Mouse (Mus musculus) hematopoietic stem cell, adult 5-6 weeks (primary cell): ENCODE results near the gene Ei24. TPM values are rescaled to one million over a fixed set of nuclear protein-coding genes. Genes with fewer than 3 reads are reported as not detected.
A peak's percentile ranks its signal among the peaks of the same experiment; 100 is the strongest.

Experiments used
- ATAC-seq, 2 experiments: fragments of 125-278 bp in 1 of 2; replicated peaks in 1 of 2; 2 replicates each; pipeline ENCODE4 v1.8.0; 2016 to 2017; ENCODE audit warnings: inconsistent platforms in 2 of 2, mild to moderate bottlenecking in 2 of 2, moderate number of reproducible peaks in 2 of 2, low read depth in 1 of 2, moderate TSS enrichment in 1 of 2; ENCODE audit not compliant: low FRiP score in 2 of 2, poor library complexity in 2 of 2, severe bottlenecking in 2 of 2, insufficient read depth in 1 of 2, low TSS enrichment in 1 of 2
- total RNA-seq: library from RNA; stranded (forward); fragments of 172-1452, 232-1000 nt; gene quantifications from 2 replicates; pipeline ENCODE4 v1.2.3, GENCODE M21; 2017

The Ei24 gene
- total RNA-seq, 1 experiment from 2014 or later, result 45.1 TPM

GRCm38 (mm10) chr9:36802951-36803350, 5.8 kb upstream of the Ei24 start:
- ATAC-seq, result no peak

DNA sequence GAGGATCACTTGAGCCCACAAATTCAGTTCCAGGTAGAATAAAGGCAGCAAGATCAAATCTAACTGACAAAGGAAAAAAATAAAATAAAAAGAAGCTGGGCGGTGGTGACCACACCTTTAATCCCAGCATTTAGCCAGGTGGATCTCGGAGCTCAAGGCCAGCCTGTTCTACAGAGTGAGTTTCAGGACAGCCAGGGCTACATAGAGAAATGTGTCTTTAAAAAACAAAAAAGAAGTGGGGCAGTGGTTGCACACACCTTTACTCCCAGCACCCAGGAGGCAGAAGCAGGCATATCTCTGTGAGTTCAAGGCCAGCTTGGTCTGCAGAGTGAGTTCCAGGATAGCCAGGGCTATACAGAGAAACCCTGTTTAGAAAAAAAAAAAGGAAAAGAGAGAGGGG, 4.8 kb upstream of the Ei24 start:
- no peak for ATAC-seq

DNA sequence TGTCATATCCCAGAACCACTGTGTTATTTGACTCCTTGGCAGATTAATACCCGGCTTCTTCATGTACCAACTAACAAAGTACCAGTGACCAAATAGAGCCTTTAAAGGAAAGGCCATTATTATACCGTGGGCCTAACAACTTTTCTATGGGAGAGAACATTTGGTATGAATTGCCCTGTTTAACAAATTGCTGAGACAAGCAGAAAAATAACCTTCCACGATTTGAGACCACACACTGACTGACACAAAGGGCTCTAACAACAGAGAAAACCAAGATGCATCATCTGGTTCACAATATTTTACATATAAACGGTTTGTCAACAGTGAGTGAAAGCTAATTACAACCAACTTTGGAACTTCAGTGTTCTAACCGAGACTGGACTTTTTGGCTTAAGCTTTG, 969 bp downstream of the Ei24 start:
- ATAC-seq, result no peak

DNA sequence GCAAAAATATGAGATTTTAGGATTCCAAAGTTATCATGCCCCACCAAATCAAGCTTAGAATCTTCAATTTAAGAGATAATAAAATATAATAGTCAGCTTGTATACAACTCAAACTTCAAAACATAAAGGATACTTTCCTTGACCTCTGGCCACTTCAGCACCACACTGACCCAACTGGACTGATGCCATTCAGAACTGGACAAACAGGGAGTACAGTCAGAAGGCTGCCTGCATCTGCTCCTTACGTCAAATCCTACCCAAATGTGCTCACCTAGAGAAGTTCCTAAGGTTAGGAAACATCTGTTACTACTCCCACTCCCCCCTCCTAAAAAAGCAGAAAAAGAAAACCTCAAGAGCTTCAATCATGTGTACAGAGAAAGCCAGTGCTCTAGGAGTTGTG, 1.6 kb downstream of the Ei24 start:
- no peak for ATAC-seq

DNA sequence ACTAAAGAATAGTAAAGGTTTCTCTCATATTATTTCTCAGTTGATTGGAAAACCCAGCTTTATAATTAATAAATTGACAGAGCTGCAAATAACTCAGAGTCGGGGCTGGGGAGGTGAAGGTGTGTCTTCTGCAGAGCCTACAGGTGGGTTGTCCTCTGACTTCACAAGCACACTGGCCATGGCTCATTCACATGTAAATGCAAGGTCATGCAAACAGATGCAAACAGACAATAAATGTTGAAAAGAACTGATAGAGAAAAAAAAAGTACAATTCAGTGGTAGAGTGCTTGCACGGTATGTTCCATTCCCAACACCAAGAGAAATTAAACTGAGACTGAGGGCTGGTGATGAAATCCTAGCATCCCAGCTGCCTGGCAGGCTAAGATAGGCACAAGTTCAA, 2.7 kb downstream of the Ei24 start:
- no peak for ATAC-seq

- no peak for ATAC-seq
Observed at GRCm38 (mm10) chr9:36792191-36792590, 5.0 kb downstream of the Ei24 start.

DNA sequence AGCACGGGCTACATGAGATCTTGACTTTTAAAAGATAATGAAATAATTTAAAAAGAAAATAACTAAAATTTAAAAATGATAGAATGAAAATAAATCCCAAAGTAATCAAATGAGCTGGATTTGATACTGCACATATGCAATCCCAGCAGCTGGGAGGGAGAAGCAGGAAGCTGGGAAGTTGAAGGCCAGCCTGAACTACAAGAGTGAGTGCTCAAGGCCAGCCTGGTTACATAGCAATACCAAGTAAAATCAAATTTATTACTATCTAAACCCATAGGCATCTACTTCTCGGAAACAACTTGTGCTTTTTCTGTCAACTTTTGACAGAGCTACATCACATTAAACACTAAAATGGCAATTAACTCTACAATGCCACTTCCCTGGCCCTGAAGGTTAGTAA, 13.3 kb downstream of the Ei24 start:
- no peak for ATAC-seq

GRCm38 (mm10) chr9:36769048-36769413, 28.2 kb downstream of the Ei24 start:
- ATAC-seq, result no peak

DNA sequence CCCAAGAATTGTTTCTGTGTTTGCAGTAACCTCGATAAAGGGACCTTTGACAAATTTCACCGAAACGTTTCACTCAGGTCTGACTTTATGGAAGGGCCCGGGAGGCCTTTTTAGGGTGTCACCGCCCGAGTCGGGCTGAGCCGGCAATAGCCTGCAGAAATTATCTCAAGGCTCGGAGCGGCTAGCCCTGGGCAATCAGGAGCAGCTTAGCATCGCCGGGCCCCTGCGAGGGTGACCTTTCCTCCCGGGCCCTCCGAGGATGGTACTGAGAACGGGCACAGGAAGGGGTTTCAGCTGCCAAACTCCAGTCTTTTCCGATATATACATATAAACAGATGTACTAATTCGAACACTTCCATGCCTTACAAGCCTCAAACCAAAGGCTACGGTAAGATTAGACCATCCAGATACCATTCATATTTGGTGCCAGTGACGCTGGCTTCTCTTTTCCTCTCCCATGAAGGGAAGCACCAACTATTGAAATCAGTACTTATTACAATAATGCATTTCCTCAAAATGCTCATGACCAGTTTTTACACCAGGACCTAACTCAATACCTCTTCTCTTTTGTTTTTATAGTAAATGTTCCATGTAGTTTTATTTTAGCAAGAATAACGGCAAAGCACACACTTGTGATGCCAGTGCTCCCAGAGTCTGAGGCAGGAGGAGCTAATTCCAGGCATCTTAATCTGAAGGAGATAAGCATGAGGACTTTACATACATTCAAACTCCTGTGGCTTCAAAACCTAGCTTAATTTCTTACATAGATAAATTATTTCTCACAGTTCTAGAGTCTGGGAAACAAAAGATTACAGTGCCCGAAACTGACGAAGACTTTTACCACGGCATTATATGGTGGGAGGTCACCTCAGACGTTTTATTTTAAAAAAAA, 28.8 kb downstream of the Ei24 start:
- ATAC-seq, result peak; percentile 14 to 22

GRCm38 (mm10) chr9:36767203-36768143, 29.7 kb downstream of the Ei24 start, which contains the start of gene Stt3a:
Gene Stt3a (minus strand): TSS chr9:36767679.
- peak; percentile 96 for ATAC-seq

DNA sequence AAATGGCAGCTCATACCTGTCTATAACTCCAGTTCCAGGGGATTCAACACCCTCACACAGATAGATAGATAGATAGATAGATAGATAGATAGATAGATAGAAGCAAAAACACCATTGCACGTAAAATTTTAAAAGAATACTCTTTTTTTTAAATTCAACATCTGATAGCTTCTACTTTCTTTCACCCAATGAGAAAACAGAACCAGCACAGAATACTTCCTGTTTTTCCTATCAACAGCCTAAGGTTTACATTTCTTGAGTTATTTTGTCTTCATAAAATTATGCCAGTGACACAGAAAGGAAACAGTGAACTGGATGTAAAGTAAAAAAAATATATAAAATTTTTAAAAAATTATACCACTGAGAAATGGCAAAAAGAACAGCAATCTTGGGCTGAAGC, 32.8 kb downstream of the Ei24 start:
- ATAC-seq, result no peak

Other genes starting within 250 kb of the Ei24 start
- not detected in 2 replicates for gene Gm17689, start 214.8 kb downstream of the Ei24 start, total RNA-seq
- not detected in 2 replicates for gene A630095E13Rik, start 154.0 kb downstream of the Ei24 start, total RNA-seq
- not detected in 2 replicates for gene Acrv1, start 104.2 kb downstream of the Ei24 start, total RNA-seq
- 46.9 and 118 TPM in 2 replicates for gene Chek1, start 70.3 kb downstream of the Ei24 start, total RNA-seq
- gene Stt3a, start 29.7 kb downstream of the Ei24 start, total RNA-seq, result 306 and 650 TPM in 2 replicates
- gene Fez1, start 24.5 kb upstream of the Ei24 start, total RNA-seq, result 1.1 TPM in 1 of 2 replicates, not detected in the other